Mouse (Mus musculus) stomach, postnatal 0 days (tissue): ENCODE data around the gene Fam189a2.

Source experiments
- CTCF ChIP-seq: IDR thresholded peaks from 2 replicates; pipeline ENCODE4 v1.5.1; 2016; ENCODE audit warnings: antibody characterized with exemption, low read depth, mild to moderate bottlenecking, moderate library complexity
- EP300 ChIP-seq: optimal IDR thresholded peaks from 2 replicates; pipeline ENCODE3; 2016; ENCODE audit warnings: antibody characterized with exemption

DNA sequence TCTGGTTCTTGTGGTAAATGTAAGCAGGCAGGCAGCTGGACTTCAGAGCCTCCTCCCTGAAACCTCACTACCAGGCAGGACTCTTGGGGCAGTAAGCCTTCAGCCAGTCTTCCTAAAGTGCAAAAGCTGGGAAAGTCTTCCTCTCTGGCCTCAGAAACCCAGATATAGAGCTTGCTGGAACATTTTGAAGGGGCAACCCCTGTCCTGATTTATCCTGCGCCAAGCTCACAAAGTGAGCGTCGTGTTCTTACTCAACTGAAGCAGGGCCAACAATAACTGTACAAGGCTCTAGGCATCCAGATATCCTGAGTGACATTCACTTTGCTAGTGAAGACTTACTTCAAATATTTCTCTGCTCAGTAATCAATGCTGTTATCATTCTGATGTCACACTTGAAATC lies 60.4 kb downstream of the Fam189a2 start:
- TF ChIP-seq CTCF = no peak
- no peak for TF ChIP-seq EP300
